Mouse (Mus musculus) CH12.LX (cell line): ENCODE measurements at regions not wholly inside any gene's neighbourhood (a gene's known extent, or its start where the extent isn't known, plus 50 kb on each side); places are given as distances from the start of the nearest gene placed in this dataset.

Experiments used
- DNase-seq: peaks from one replicate; pipeline ENCODE4 v3.0.0-alpha.2; 2013; ENCODE audit errors: extremely low read depth
- H3K27ac ChIP-seq: 2 replicates; pipeline ENCODE4 v1.5.1; 2012; ENCODE audit warnings: low read depth, mild to moderate bottlenecking, control low read depth, moderate library complexity; ENCODE audit not compliant: insufficient read depth
- H3K27me3 ChIP-seq: replicated peaks from 2 replicates; pipeline ENCODE3; 2012; ENCODE audit warnings: inconsistent platforms
- H3K36me3 ChIP-seq, 2 experiments: replicated peaks in 1 of 2; 2 replicates each; pipeline versions ENCODE3 to v1.6.1; 2012; ENCODE audit warnings: inconsistent platforms in 1 of 2, low read length in 1 of 2, mild to moderate bottlenecking in 1 of 2, mixed read lengths in 1 of 2, moderate library complexity in 1 of 2; ENCODE audit not compliant: control insufficient read depth in 1 of 2, insufficient read depth in 1 of 2
- H3K4me1 ChIP-seq, 2 experiments: 2 replicates each; pipeline ENCODE4 v1.6.1; 2012; ENCODE audit warnings: inconsistent platforms in 1 of 2, moderate library complexity in 1 of 2; ENCODE audit not compliant: insufficient read depth in 2 of 2, control insufficient read depth in 1 of 2
- H3K4me2 ChIP-seq: 2 replicates; pipeline ENCODE4 v1.6.1; 2012; ENCODE audit warnings: low read depth, mild to moderate bottlenecking, control low read depth; ENCODE audit not compliant: poor library complexity, insufficient read depth, severe bottlenecking
- H3K4me3 ChIP-seq, 3 experiments: fragments of 150-350 bp in 1 of 3; sonication (generic) in 1 of 3; replicated peaks in 1 of 3; 2 replicates each; pipeline versions ENCODE3 to v1.5.1; 2011 to 2012; ENCODE audit warnings: low read depth in 2 of 3, low read length in 2 of 3, mild to moderate bottlenecking in 2 of 3, moderate library complexity in 2 of 3, control low read depth in 1 of 3, improper control_type of control experiment in 1 of 3, inconsistent platforms in 1 of 3, mixed read lengths in 1 of 3; ENCODE audit not compliant: poor library complexity in 1 of 3
- H3K79me2 ChIP-seq: replicated peaks from 2 replicates; pipeline ENCODE4 v1.6.1; 2012; ENCODE audit warnings: mild to moderate bottlenecking, moderate library complexity; ENCODE audit not compliant: control insufficient read depth, poor library complexity, insufficient read depth, severe bottlenecking; ENCODE audit errors: extremely low read depth
- H3K9ac ChIP-seq: 2 replicates; pipeline ENCODE4 v1.6.1; 2012; ENCODE audit warnings: low read depth, mild to moderate bottlenecking, control low read depth, moderate library complexity; ENCODE audit not compliant: insufficient read depth
- H3K9me3 ChIP-seq: replicated peaks from 2 replicates; pipeline ENCODE3; 2012; ENCODE audit warnings: low read length, inconsistent platforms, mixed read lengths
- CHD1 ChIP-seq: IDR thresholded peaks from 2 replicates; pipeline ENCODE4 v1.6.1; 2012; ENCODE audit warnings: low read depth, low read length, improper control_type of control experiment, inconsistent platforms
- CHD2 ChIP-seq: IDR thresholded peaks from 2 replicates; pipeline ENCODE4 v1.6.1; 2011; ENCODE audit warnings: low read length, improper control_type of control experiment
- E2F4 ChIP-seq: IDR thresholded peaks from 2 replicates; pipeline ENCODE4 v1.6.1; 2011; ENCODE audit warnings: low read depth, low read length, improper control_type of control experiment; ENCODE audit not compliant: insufficient replicate concordance
- EP300 ChIP-seq: IDR thresholded peaks from 2 replicates; pipeline ENCODE4 v1.6.1; 2011; ENCODE audit warnings: low read length, improper control_type of control experiment
- IRF4 ChIP-seq: IDR thresholded peaks from 2 replicates; pipeline ENCODE4 v1.6.1; 2014; ENCODE audit warnings: low read depth, mild to moderate bottlenecking, inconsistent platforms, low read length, improper control_type of control experiment
- KAT2A ChIP-seq: IDR thresholded peaks from 2 replicates; pipeline ENCODE4 v1.6.1; 2012; ENCODE audit warnings: low read length, improper control_type of control experiment, inconsistent platforms; ENCODE audit not compliant: insufficient replicate concordance
- MAFK ChIP-seq: IDR thresholded peaks from 2 replicates; pipeline ENCODE4 v1.6.1; 2011; ENCODE audit warnings: low read length, improper control_type of control experiment; ENCODE audit not compliant: insufficient replicate concordance
- MAX ChIP-seq: IDR thresholded peaks from 2 replicates; pipeline ENCODE4 v1.6.1; 2011; ENCODE audit warnings: low read length, improper control_type of control experiment
- MEF2A ChIP-seq: IDR thresholded peaks from 2 replicates; pipeline ENCODE4 v1.6.1; 2014; ENCODE audit warnings: low read depth, mild to moderate bottlenecking, inconsistent platforms, low read length, improper control_type of control experiment, borderline replicate concordance
- MYC ChIP-seq: IDR thresholded peaks from 2 replicates; pipeline ENCODE4 v1.6.1; 2011; ENCODE audit warnings: low read depth, mild to moderate bottlenecking, improper control_type of control experiment, low read length
- NRF1 ChIP-seq: IDR thresholded peaks from 2 replicates; pipeline ENCODE4 v1.6.1; 2014; ENCODE audit warnings: low read depth, mild to moderate bottlenecking, inconsistent platforms, low read length, improper control_type of control experiment, moderate library complexity
- PAX5 ChIP-seq: IDR thresholded peaks from 2 replicates; pipeline ENCODE4 v1.6.1; 2012; ENCODE audit warnings: low read length, inconsistent platforms, mixed read lengths
- POLR2A ChIP-seq: IDR thresholded peaks from 2 replicates; pipeline ENCODE4 v1.6.1; 2011; ENCODE audit warnings: low read depth, mild to moderate bottlenecking, improper control_type of control experiment, low read length
- POLR2AphosphoS2 ChIP-seq: IDR thresholded peaks from 2 replicates; pipeline ENCODE4 v1.6.1; 2011; ENCODE audit warnings: low read depth, low read length, improper control_type of control experiment
- RAD21 ChIP-seq: IDR thresholded peaks from 2 replicates; pipeline ENCODE4 v1.6.1; 2011; ENCODE audit warnings: low read depth, mild to moderate bottlenecking, low read length, improper control_type of control experiment, moderate library complexity
- SMC3 ChIP-seq: IDR thresholded peaks from 2 replicates; pipeline ENCODE4 v1.6.1; 2011; ENCODE audit warnings: low read depth, low read length, improper control_type of control experiment
- TBP ChIP-seq: conservative IDR thresholded peaks from 2 replicates; pipeline ENCODE4 v1.6.1; 2011; ENCODE audit warnings: low read depth, low read length, improper control_type of control experiment
- UBTF ChIP-seq: IDR thresholded peaks from 2 replicates; pipeline ENCODE4 v1.6.1; 2012; ENCODE audit warnings: low read depth, mild to moderate bottlenecking, inconsistent platforms, low read length, improper control_type of control experiment, moderate library complexity
- USF1 ChIP-seq: IDR thresholded peaks from 2 replicates; pipeline ENCODE4 v1.6.1; 2014; ENCODE audit warnings: low read depth, mild to moderate bottlenecking, inconsistent platforms, low read length, improper control_type of control experiment
- ZC3H11A ChIP-seq: IDR thresholded peaks from 2 replicates; pipeline ENCODE4 v1.6.1; 2012; ENCODE audit warnings: low read depth, mild to moderate bottlenecking, inconsistent platforms, low read length, improper control_type of control experiment
- ZKSCAN1 ChIP-seq: IDR thresholded peaks from 2 replicates; pipeline ENCODE4 v1.6.1; 2012; ENCODE audit warnings: low read depth, inconsistent platforms, low read length, improper control_type of control experiment, borderline replicate concordance
- ZMIZ1 ChIP-seq: IDR thresholded peaks from 2 replicates; pipeline ENCODE4 v1.6.1; 2012; ENCODE audit warnings: low read depth, mild to moderate bottlenecking, inconsistent platforms, low read length, improper control_type of control experiment
- ZNF384 ChIP-seq: IDR thresholded peaks from 2 replicates; pipeline ENCODE4 v1.6.1; 2012; ENCODE audit warnings: low read depth, low read length, improper control_type of control experiment, inconsistent platforms
- dilution Hi-C: fragments of 300-500 bp; cut with MboI; formaldehyde crosslinking; loops from 2 replicates; pipeline ENCODE4 v1.14.3; 2020; ENCODE audit warnings: low sequenced_read_pairs; ENCODE audit not compliant: extremely low pct_unique_long_range_greater_than_20kb, extremely low pct_ligation_motif_present
- in situ Hi-C: fragments of 300-500 bp; cut with MboI; formaldehyde crosslinking; loops from 3 replicates; pipeline ENCODE4 v1.14.3; 2019; ENCODE audit warnings: low sequenced_read_pairs, low pct_ligation_motif_present, low pct_unique_long_range_greater_than_20kb, mixed read lengths

- no peak for TF ChIP-seq ZKSCAN1
- no peak for TF ChIP-seq ZNF384
- TF ChIP-seq ZMIZ1, result no peak
- TF ChIP-seq KAT2A, result no peak
- no peak for TF ChIP-seq MYC
- TF ChIP-seq CHD1, result no peak
- TF ChIP-seq MAX, result no peak
- TF ChIP-seq PAX5, result no peak
- TF ChIP-seq POLR2AphosphoS2, result no peak
- no peak for TF ChIP-seq SMC3
- no peak overlapping the region for H3K27ac ChIP-seq
- in situ Hi-C loops (no loop called here), dilution Hi-C loops (no loop called here)
- H3K4me1 ChIP-seq, result no peaks in the 10 kb centered on the region
- no peak overlapping the region for H3K9ac ChIP-seq
- no peaks in the 10 kb centered on the region for H3K79me2 ChIP-seq
- H3K36me3 ChIP-seq, result no peaks in the 10 kb centered on the region
- H3K27me3 ChIP-seq, result no peaks in the 10 kb centered on the region
- no peak for DNase-seq
- peaks cover 63% of the 10 kb centered on the region for H3K9me3 ChIP-seq
- no peak overlapping the region for H3K4me3 ChIP-seq
- no peak overlapping the region for H3K4me2 ChIP-seq
Observed at GRCm38 (mm10) chr2:124747627-124748026, 320.3 kb upstream of the Slc24a5 start.

GRCm38 (mm10) chr2:124751832-124752231 lies 316.1 kb upstream of the Slc24a5 start:
- H3K27ac ChIP-seq, result no peak overlapping the region
- DNase-seq, result no peak
- H3K79me2 ChIP-seq, result no peaks in the 10 kb centered on the region
- H3K4me3 ChIP-seq, result no peak overlapping the region
- H3K9ac ChIP-seq, result no peak overlapping the region
- H3K9me3 ChIP-seq, result peaks cover 52% of the 10 kb centered on the region
- no peaks in the 10 kb centered on the region for H3K4me1 ChIP-seq
- no peaks in the 10 kb centered on the region for H3K27me3 ChIP-seq
- TF ChIP-seq TBP (no peak), SMC3 (no peak), ZKSCAN1 (no peak), MAFK (no peak)
- TF ChIP-seq, all 38 proteins: peak for 0
- Histone ChIP-seq H3K4me2 (no peak overlapping the region), H3K36me3 (no peaks in the 10 kb centered on the region)
- in situ Hi-C loops (no loop called here), dilution Hi-C loops (no loop called here)

- dilution Hi-C loops, result no loop called here
Observed at GRCm38 (mm10) chr2:124753717-124754116, 314.2 kb upstream of the Slc24a5 start.

More at GRCm38 (mm10) chr2:124753717-124754116, 314.2 kb upstream of the Slc24a5 start:
- Histone ChIP-seq H3K4me3 (no peak overlapping the region), H3K36me3 (no peaks in the 10 kb centered on the region), H3K27me3 (no peaks in the 10 kb centered on the region), H3K4me1 (no peaks in the 10 kb centered on the region), H3K79me2 (no peaks in the 10 kb centered on the region), H3K27ac (no peak overlapping the region), H3K9me3 (peaks cover 49% of the 10 kb centered on the region), H3K9ac (no peak overlapping the region), H3K4me2 (no peak overlapping the region)
- DNase-seq, result no peak
- in situ Hi-C loops, result no loop called here
- no peak for TF ChIP-seq POLR2AphosphoS2
- TF ChIP-seq CHD2, result no peak
- no peak for TF ChIP-seq E2F4
- TF ChIP-seq NRF1, result no peak
- TF ChIP-seq MEF2A, result no peak
- no peak for TF ChIP-seq POLR2A
- TF ChIP-seq MYC, result no peak
- no peak for TF ChIP-seq PAX5
- no peak for TF ChIP-seq UBTF
- no peak for TF ChIP-seq ZKSCAN1
- TF ChIP-seq RAD21, result no peak
- TF ChIP-seq ZC3H11A, result no peak
- TF ChIP-seq USF1, result no peak
- no peak for TF ChIP-seq IRF4
- TF ChIP-seq EP300, result no peak
